Mouse (Mus musculus): ENCODE data around the gene Crhbp.

DNA sequence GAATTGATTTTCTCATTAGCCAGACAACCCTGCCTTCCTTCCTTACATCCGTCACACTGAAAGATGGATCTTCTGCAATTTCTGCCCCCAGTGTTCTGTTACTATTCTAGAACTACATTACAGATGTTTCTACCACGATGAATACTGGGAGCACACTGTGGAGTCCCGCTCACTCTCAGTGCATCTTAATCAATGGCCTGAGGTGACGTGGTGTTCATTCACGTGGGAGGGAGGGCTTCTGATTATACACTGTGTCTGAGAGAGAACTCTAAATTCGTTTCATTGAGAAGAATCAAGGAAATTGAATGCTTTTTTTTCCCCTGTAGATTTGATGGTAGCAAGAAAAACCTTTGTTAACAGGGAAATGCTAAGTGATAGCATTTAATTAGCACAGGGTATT lies 19.2 kb downstream of the Crhbp start:
- TF ChIP-seq CTCF (IDR thresholded peaks at IDR 0.05; ENCODE audit: low read depth, low read length), result no peak
- no peak for TF ChIP-seq POLR2A (IDR thresholded peaks at IDR 0.05; ENCODE audit: insufficient read depth, low read length)
